Mouse (Mus musculus) liver, postnatal 0 days (tissue): Measurements from ENCODE around the gene Mgat3.

Experiments used
- CTCF ChIP-seq: sonication (generic); IDR thresholded peaks from 2 replicates; pipeline ENCODE4 v1.5.1; 2016; ENCODE audit warnings: antibody characterized with exemption, low read depth
- EP300 ChIP-seq: IDR thresholded peaks from 2 replicates; pipeline ENCODE4 v1.6.1; 2016; ENCODE audit warnings: antibody characterized with exemption, low read depth, mild to moderate bottlenecking

GRCm38 (mm10) chr15:80147511-80147910, 26.0 kb upstream of the Mgat3 start:
- no peak for TF ChIP-seq CTCF
- no peak for TF ChIP-seq EP300
